Mouse (Mus musculus): ENCODE measurements around the gene Otogl.

DNA sequence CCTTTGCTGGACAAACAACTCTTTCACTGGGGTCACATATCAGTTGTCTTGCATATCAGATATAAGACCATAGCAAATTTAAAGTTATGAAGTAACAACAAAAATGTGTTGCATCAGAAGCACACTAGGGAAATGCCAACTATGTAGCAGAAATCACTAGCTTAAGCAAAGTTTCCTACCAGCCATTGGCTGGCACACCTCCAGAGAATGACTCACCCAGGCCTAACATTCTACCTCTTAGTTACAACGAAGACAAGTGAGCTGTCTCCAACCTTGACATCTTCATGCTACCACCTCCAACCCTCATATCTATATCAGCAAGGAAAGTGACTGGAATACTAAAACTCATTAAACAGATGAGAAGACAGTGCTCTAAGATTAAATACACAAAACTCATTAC lies 9.6 kb upstream of the Otogl start:
- no peak for TF ChIP-seq CTCF (IDR thresholded peaks at IDR 0.05; ENCODE audit: extremely low read depth, insufficient read depth, low read length)
- no peak for TF ChIP-seq POLR2A (IDR thresholded peaks at IDR 0.05; ENCODE audit: extremely low read depth, insufficient read depth, low read length)

Data from cortical plate, adult 2 months (tissue).